Mouse (Mus musculus) neural tube, embryonic 12.5 days (tissue): ENCODE data around the gene Sprr2a2. TPM values are rescaled to one million over a fixed set of nuclear protein-coding genes. Genes with fewer than 3 reads are reported as not detected.
"Not testable (repeated sequence)": the region's sequence is repeated elsewhere in the genome, so short reads cannot be mapped to it uniquely, and the experiment has no call there.

ENCODE experiments used
- ATAC-seq: fragments of 200-750 bp; cut with Nextera tagmentation; 2 replicates; pipeline ENCODE4 v1.8.0; 2017; ENCODE audit warnings: low read depth, mild to moderate bottlenecking, moderate TSS enrichment, moderate library complexity; ENCODE audit not compliant: low FRiP score
- H3K27ac ChIP-seq: fragments of 300-500 bp; sonication (generic); 2 replicates; pipeline ENCODE4 v1.5.1; 2016
- H3K27me3 ChIP-seq: fragments of 300-500 bp; sonication (generic); replicated peaks from 2 replicates; pipeline ENCODE4 v1.6.1; 2016; ENCODE audit warnings: mild to moderate bottlenecking
- H3K36me3 ChIP-seq: fragments of 300-500 bp; sonication (generic); 2 replicates; pipeline ENCODE4 v1.6.1; 2016; ENCODE audit warnings: mild to moderate bottlenecking
- H3K4me1 ChIP-seq: fragments of 300-500 bp; sonication (generic); 2 replicates; pipeline ENCODE4 v1.6.1; 2016
- H3K4me2 ChIP-seq: fragments of 300-500 bp; sonication (generic); replicated peaks from 2 replicates; pipeline ENCODE4 v1.6.1; 2016; ENCODE audit warnings: mild to moderate bottlenecking
- H3K4me3 ChIP-seq: fragments of 300-500 bp; sonication (generic); 2 replicates; pipeline ENCODE4 v1.5.1; 2016
- H3K9ac ChIP-seq: fragments of 300-500 bp; sonication (generic); 2 replicates; pipeline ENCODE4 v1.6.1; 2016; ENCODE audit warnings: mild to moderate bottlenecking
- H3K9me3 ChIP-seq: fragments of 300-500 bp; sonication (generic); 2 replicates; pipeline ENCODE4 v1.6.1; 2016; ENCODE audit warnings: mild to moderate bottlenecking
- WGBS: fragments of 180-500 bp; shearing (Covaris S2); methylation state at CpG from one replicate; pipeline ENCODE4 v1.1.7; 2016; 5-methylcytosine and 5-hydroxymethylcytosine counted together
- polyA plus RNA-seq: library from polyadenylated mRNA; unstranded; fragments of >200 nt; fragmentation: Nextera tagmentation; extraction: Ambion mirVana; gene quantifications from 2 replicates; pipeline ENCODE4 v1.2.1, GENCODE M21; 2016

The Sprr2a2 gene
- polyA plus RNA-seq: 1.4 TPM in 1 of 2 replicates, not detected in the other

GRCm38 (mm10) chr3:92215569-92215968 lies at the start of gene Sprr2a2, which contains the start of gene Sprr2a1:
Gene Sprr2a2 (plus strand): TSS chr3:92215920.
Gene Sprr2a1 (plus strand): TSS chr3:92215799.
- not testable (repeated sequence) for H3K9ac ChIP-seq, H3K4me2 ChIP-seq, H3K9me3 ChIP-seq, H3K4me1 ChIP-seq, H3K4me3 ChIP-seq, H3K27me3 ChIP-seq, H3K36me3 ChIP-seq, H3K27ac ChIP-seq, ATAC-seq
- WGBS: no CpG with 5 or more reads among the region's 2 CpGs

DNA sequence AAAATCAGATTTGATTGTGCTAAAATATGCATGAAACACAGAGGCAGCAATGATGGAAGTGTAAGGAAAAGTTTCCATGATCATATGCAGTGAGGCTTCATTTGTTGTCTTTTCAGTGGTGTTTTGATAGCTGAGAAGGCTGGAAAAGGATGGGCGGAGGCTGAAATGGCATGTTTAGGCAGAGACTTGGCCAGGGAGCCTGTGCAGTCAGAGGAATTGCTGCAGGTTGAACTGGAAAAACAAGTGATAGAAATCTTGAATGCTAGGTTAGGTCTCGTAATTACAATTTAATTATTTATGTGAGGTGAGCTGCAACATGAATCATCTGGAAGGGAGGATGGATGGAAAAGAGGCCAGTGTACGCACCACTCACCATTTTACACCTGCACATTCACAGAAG lies 45.9 kb upstream of the Sprr2a2 start:
- ATAC-seq: no peak
- Histone ChIP-seq H3K27ac (no peak overlapping the region), H3K9ac (no peak overlapping the region), H3K36me3 (no peaks in the 10 kb centered on the region), H3K4me3 (no peak overlapping the region), H3K27me3 (no peaks in the 10 kb centered on the region), H3K9me3 (no peaks in the 10 kb centered on the region), H3K4me1 (no peaks in the 10 kb centered on the region), H3K4me2 (no peak overlapping the region)
- 86% methylated on average over 3 of the region's 3 CpGs for WGBS

- no peaks in the 10 kb centered on the region for H3K9me3 ChIP-seq
- no peaks in the 10 kb centered on the region for H3K4me1 ChIP-seq
- 79% methylated on average over 1 of the region's 1 CpGs for WGBS
- no peaks in the 10 kb centered on the region for H3K27me3 ChIP-seq
- no peak overlapping the region for H3K9ac ChIP-seq
- H3K36me3 ChIP-seq: no peaks in the 10 kb centered on the region
- H3K4me2 ChIP-seq: no peak overlapping the region
- no peak overlapping the region for H3K27ac ChIP-seq
- no peak overlapping the region for H3K4me3 ChIP-seq
- ATAC-seq: no peak
Measured at GRCm38 (mm10) chr3:92176880-92177279, 38.8 kb upstream of the Sprr2a2 start.

DNA sequence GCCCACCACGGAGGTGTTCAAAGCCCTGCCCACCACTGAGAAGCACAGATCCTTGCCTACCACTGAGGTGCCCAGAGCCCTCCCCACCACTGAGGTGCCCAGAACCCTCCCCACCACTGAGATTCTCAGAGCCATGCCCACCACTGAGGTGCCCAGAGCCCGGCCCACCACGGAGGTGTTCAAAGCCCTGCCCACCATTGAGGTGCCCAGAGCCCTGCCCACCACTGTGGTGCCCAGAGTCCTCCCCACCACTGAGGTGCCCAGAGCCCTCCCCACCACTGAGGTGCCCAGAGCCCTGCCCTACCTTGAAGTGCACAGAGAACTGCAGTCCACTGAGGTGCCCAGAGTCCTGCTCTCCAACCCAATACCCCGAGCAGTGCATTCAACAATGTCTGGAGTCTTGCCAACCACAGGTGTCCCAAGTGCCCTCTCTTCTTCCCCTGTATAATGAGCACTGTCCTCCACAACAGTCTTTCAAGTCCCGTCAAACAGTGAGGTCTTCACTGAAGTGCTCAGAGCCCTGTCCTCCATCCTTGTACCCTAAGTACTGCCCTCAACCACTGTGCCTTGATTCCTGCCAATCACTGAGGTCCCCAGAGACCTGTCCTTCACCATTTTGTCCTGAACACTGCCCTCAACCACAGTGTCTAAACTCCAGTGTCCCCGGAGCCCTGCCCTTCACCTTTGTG lies 20.1 kb upstream of the Sprr2a2 start:
- H3K4me2 ChIP-seq: no peak overlapping the region
- ATAC-seq: peak; percentile 25; the same call in 1 of the 2 replicates

DNA sequence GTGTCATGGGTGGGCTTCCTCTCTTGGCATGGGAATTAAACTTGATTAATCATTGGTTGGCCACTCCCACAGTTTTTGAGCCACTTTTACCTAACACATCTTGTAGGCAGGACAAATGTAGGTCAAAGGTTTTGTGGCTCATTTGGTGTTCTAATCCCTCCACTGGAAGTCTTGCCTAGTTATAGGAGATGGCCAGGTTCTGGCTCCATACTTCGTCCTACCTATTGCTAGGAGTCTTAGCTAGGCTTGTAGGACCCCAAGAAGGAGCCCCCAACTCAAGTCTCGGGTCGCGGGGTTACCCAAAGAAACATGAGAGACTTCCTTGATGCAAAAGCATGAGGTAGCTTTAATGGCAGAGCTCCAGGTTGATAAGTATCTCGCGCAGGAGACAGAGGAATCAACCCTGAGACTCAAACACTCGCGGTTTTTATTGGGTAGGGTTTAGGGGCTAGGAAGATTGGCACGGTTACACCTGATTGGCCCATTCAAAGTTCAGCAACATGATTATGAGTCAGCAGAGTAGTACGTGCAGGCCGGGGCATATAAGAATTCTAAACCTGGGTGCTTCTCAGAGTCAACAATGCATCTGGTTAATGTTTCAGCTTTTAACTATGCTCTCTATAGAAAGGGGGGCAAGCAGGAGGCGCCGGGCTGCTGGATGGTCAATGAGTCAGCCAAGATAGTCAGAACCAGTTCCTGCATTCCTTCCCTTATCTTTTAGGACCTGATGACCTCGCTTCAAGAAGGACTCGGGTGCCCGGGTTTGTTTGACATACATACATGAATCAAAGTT lies 4.4 kb upstream of the Sprr2a2 start:
- H3K4me3 ChIP-seq, ATAC-seq, H3K9ac ChIP-seq, H3K27ac ChIP-seq, H3K36me3 ChIP-seq, H3K27me3 ChIP-seq, H3K9me3 ChIP-seq, H3K4me1 ChIP-seq, H3K4me2 ChIP-seq: not testable (repeated sequence)
- no CpG with 5 or more reads among the region's 16 CpGs for WGBS

More for the DNA sequence above, 20.1 kb upstream of the Sprr2a2 start:
- no peak overlapping the region for H3K4me3 ChIP-seq
- H3K9ac ChIP-seq: no peak overlapping the region
- H3K9me3 ChIP-seq: no peaks in the 10 kb centered on the region
- no peaks in the 10 kb centered on the region for H3K36me3 ChIP-seq
- WGBS: 90% methylated on average over 6 of the region's 6 CpGs
- H3K27me3 ChIP-seq: no peaks in the 10 kb centered on the region
- H3K27ac ChIP-seq: no peak overlapping the region
- no peaks in the 10 kb centered on the region for H3K4me1 ChIP-seq

DNA sequence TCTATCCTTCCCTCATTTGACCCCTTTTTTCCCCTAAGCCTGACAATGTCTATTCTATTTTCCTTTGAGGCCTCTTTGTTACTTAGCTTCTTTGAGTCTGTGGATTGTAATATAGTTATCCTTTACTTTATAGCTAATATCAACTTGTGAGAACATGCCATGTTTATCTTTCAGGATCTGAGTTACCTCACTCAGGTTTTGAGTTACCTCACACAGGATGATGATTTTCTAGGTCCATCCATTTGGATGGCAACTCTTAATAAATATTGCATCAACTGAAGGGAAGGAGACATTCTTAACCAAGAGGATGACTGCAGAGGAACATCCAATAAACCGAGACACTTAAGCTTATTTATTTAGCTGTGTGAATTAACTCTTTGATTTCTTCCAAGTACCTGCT lies 3.7 kb upstream of the Sprr2a2 start:
- not testable (repeated sequence) for H3K9ac ChIP-seq, H3K4me3 ChIP-seq, H3K27ac ChIP-seq, H3K27me3 ChIP-seq, H3K36me3 ChIP-seq, H3K4me1 ChIP-seq, H3K9me3 ChIP-seq, ATAC-seq, H3K4me2 ChIP-seq
- WGBS: no CpG with 5 or more reads among the region's 1 CpGs

DNA sequence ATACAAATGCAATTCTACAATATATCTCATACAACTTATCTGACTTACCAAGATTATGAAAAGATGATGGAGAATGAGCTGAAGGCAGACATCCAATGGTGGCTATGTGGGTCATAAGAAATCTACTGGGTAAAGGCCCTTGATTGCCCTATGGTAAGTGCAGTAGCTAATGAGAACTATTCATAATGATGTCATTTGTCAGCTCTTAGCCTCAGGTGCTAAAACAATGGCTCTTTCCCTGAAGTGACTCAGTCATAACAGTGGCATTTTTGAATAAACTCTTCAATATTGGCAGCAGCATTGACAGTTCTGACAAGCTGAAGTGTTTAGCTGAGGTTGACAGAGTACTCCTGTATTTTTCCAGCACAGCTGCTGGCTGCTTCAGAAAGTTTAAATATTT lies 2.1 kb upstream of the Sprr2a2 start:
- not testable (repeated sequence) for H3K36me3 ChIP-seq, H3K27me3 ChIP-seq, H3K4me1 ChIP-seq, H3K4me2 ChIP-seq, H3K9ac ChIP-seq, H3K4me3 ChIP-seq, H3K27ac ChIP-seq, ATAC-seq, H3K9me3 ChIP-seq

- H3K36me3 ChIP-seq, H3K27me3 ChIP-seq, H3K27ac ChIP-seq, H3K4me3 ChIP-seq, H3K9me3 ChIP-seq, H3K4me1 ChIP-seq, H3K9ac ChIP-seq, H3K4me2 ChIP-seq: not testable (repeated sequence)
- WGBS: no CpG with 5 or more reads among the region's 8 CpGs
- ATAC-seq: 0 out of 2 replicates have a peak, but pooled peaks have one; percentile 52
Measured at GRCm38 (mm10) chr3:92219031-92219430, 3.3 kb downstream of the Sprr2a2 start.

DNA sequence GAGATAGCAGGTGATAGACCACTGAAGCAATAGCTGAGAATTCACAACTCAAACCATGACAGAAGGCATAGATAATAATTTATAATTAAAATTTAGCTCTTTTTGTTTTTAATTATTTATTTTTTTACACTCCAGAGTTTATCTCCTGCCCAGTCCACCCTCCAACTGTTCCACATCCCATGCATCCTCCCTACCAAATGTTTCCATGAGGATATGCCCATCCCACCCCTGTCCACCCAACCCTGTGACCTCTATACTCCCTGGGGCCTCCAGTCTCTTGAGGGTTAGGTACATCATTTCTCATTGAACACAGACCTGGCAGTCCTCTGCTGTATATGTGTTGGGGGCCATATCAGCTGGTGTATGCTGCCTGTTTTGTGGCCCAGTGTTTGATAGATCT lies 8.0 kb downstream of the Sprr2a2 start:
- H3K27ac ChIP-seq, H3K4me2 ChIP-seq: not testable (repeated sequence)
- ATAC-seq: 0 out of 2 replicates have a peak, but pooled peaks have one; percentile 13

GRCm38 (mm10) chr3:92227410-92227809 lies 11.7 kb downstream of the Sprr2a2 start:
- H3K36me3 ChIP-seq, H3K4me2 ChIP-seq, H3K27me3 ChIP-seq, ATAC-seq, H3K27ac ChIP-seq, H3K9me3 ChIP-seq, H3K4me1 ChIP-seq, H3K4me3 ChIP-seq, H3K9ac ChIP-seq: not testable (repeated sequence)
- WGBS: 75% methylated on average over 3 of the region's 3 CpGs

More for the DNA sequence above, 8.0 kb downstream of the Sprr2a2 start:
- H3K9ac ChIP-seq, H3K27me3 ChIP-seq, H3K36me3 ChIP-seq, H3K4me1 ChIP-seq, H3K4me3 ChIP-seq, H3K9me3 ChIP-seq: not testable (repeated sequence)

DNA sequence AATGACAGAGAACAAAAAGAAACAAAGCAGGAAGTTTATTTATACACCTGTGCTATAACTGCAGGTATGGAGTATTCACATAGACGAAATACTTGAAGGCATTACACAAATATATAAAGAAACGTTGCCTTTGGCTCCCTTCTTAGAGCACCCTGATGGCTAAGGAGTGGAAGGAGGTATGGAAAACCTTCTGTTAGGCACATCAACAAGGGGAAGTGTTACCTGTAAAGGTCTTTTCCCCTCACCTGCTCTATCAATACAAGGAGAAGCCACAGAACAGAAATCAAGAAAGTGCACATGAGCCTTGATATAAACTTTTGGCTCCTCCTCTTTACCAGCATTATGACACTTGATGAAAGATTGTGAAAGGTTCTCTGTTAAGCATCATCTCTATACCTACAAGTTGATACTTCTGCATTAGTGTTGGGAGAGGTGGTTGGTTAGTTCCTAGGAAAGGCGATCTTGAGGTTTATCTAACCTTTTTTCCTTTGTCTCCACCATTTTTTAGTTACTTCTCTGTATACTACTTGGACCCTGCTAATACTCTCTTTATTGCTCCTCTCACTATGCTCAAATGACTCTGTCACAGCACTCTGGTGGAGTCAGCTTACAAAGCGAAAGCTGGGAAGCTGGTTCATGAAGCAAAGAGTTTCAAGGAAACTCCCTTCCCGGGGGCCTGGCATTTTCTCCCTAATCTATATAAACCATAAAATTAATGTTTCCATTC lies 20.9 kb downstream of the Sprr2a2 start:
- not testable (repeated sequence) for H3K9me3 ChIP-seq, H3K4me1 ChIP-seq, H3K4me2 ChIP-seq, H3K27ac ChIP-seq, H3K9ac ChIP-seq, H3K27me3 ChIP-seq, H3K36me3 ChIP-seq, H3K4me3 ChIP-seq
- WGBS: no CpG with 5 or more reads among the region's 5 CpGs
- ATAC-seq: peak; percentile 15; the same call in 1 of the 2 replicates

DNA sequence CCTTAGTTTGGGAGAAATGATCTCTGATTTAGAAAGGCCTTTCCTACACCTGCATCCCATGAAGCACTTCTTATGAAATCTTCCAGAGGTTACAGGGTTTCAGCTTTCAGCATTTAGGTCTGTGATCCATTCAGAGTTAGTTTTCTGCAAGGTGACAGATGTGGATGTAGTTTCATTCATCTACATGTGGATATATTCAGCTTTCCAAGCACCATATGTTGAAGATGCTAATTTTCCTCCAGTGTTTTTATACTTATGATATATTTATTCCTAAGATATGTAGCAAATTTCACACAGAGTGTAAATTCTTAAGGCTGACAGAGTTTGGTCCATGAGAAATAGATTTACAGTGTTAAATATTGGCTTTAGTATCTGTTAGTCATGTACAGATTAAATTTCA lies 23.0 kb downstream of the Sprr2a2 start:
- H3K9me3 ChIP-seq, H3K9ac ChIP-seq, H3K4me3 ChIP-seq, H3K27ac ChIP-seq, H3K36me3 ChIP-seq, ATAC-seq, H3K4me1 ChIP-seq, H3K27me3 ChIP-seq, H3K4me2 ChIP-seq: not testable (repeated sequence)
